Mouse (Mus musculus) liver, embryonic 14.5 days (tissue): ENCODE measurements around the gene Col5a2.

ENCODE experiments used
- CTCF ChIP-seq: IDR thresholded peaks from 2 replicates; pipeline ENCODE4 v1.5.1; 2016; ENCODE audit warnings: antibody characterized with exemption, low read depth, control low read depth
- EP300 ChIP-seq: IDR thresholded peaks from 2 replicates; pipeline ENCODE4 v1.6.1; 2016; ENCODE audit warnings: antibody characterized with exemption, low read depth

- TF ChIP-seq CTCF (no peak), EP300 (no peak)
These were observed 121.2 kb downstream of the Col5a2 start for GRCm38 (mm10) chr1:45381866-45382265.
